Mouse (Mus musculus): ENCODE measurements around the gene Scnm1. TPM values are rescaled to one million over a fixed set of nuclear protein-coding genes. Genes with fewer than 3 reads are reported as not detected.

The Scnm1 gene
- total RNA-seq (2021): 10 to 100 TPM; 43.5 to 48.9 TPM
- long read RNA-seq, transcript Scnm1-201 (7 exons, 1,054 nt): major isoform, 5 of 10 reads
- long read RNA-seq, partial matches to known transcripts: 0 of 10 reads
- long read RNA-seq, other reads (novel, unspliced or antisense): 4 of 10 reads

- peak; percentile 90 to 95 for DNase-seq (ENCODE audit: low spot score in 2 of 2)
Measured at GRCm38 (mm10) chr3:95133680-95134101, at the start of gene Scnm1, which contains the start of gene Lysmd1. Scnm1 (minus strand) TSS chr3:95134011. Lysmd1 (plus strand) TSS chr3:95134088.

GRCm38 (mm10) chr3:95181841-95182240, 48.0 kb upstream of the Scnm1 start:
- DNase-seq (ENCODE audit: low spot score in 2 of 2): no peak

DNA sequence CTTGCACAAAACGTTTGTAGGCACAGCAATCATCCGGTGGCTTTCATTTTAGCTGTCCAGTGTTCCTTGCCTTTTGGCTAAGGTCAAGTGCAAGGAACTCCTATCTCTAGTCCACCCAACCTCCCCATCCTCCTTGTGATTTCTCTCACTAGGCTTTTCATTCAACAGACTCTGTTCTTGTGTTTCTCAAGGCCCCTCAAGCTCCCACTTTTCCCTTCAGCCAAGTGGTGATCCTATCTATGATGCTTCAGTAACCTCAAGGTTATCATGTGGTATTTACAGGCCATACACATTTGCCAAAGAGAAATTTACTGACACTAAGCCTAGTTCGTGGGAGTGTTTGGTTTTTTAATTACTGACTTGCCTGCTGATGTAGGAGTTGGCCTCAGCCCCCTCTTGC, 46.1 kb upstream of the Scnm1 start:
- no peak for DNase-seq (ENCODE audit: low spot score in 2 of 2)

DNA sequence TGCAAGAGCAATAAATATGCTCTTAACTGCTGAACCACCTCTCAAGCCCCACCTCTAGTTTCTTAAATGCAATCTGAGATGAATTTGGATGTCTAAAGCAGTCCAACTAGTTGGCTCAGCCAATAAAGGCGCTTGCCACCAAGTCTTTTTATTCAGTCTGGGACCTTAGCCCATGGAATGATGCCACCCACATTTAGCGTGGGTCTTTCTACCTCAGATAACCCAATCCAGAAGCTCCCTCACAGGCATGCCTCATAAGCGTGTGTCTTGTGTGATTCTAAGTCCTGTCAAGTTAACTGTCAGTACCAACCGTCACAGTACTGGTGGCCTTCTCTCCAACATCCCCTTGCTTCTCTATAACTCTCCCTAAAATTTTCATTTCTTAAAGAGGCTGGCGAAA, 45.1 kb upstream of the Scnm1 start:
- no peak for DNase-seq (ENCODE audit: low spot score in 2 of 2)

DNA sequence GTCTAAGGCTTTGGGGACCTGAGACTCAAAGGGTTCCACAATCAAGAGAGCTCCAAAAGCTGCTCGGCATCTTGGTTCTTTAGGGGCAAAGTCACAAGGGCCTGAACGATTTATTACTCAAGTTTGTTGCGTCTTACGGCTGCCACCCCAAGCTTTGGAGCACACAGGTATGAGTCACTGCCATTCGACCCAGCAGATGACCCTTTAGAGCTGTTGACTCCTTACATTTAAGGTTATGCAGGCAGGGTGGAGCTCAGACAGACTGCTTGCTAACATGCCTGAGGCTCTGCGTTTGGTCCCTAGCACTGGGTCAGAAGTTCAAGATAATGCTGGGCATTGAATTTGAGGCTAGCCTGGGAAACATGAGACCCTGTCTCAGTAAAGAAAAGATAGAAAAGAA, 43.8 kb upstream of the Scnm1 start:
- DNase-seq (ENCODE audit: low spot score in 2 of 2): no peak

GRCm38 (mm10) chr3:95176500-95176899, 42.7 kb upstream of the Scnm1 start:
- no peak for DNase-seq (ENCODE audit: low spot score in 2 of 2)

- peak; percentile 53 to 78 for DNase-seq (ENCODE audit: low spot score in 2 of 2)
Measured at GRCm38 (mm10) chr3:95174011-95174592, 40.3 kb upstream of the Scnm1 start.

GRCm38 (mm10) chr3:95173256-95173949, 39.6 kb upstream of the Scnm1 start:
- DNase-seq (ENCODE audit: low spot score in 2 of 2): no peak

DNA sequence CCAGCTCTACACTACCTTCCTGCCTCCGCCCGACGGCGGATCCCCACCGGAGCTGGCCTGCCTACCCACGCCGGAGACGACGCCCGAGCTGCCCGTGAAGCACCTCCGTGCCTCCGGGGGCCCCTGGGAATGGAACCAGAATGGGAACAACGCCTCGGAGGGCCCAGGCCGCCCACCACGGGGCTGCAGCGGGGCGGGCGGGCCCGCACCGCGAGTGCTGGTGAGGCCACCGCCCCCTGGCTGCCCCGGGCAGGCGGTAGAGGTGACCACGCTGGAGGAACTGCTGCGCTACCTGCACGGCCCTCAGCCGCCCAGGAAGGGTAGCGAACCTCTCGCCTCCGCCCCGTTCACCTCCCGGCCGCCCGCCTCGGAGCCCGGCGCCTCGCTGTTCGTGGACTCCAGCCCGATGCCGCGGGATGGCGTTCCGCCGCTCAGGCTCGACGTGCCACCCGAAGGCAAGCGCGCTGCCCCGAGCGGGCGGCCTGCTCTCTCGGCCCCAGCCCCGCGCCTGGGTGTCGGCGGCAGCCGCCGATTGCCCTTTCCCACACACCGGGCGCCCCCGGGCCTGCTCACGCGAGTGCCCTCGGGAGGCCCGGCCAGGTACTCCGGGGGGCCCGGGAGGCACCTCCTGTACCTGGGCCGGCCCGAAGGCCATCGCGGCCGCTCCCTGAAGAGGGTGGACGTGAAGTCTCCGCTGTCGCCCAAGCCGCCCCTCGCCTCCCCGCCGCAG, 38.9 kb upstream of the Scnm1 start:
- no peak for DNase-seq (ENCODE audit: low spot score in 2 of 2)

- DNase-seq (ENCODE audit: low spot score in 2 of 2): no peak
Measured at GRCm38 (mm10) chr3:95171105-95171504, 37.3 kb upstream of the Scnm1 start.

- no peak for DNase-seq (ENCODE audit: low spot score in 2 of 2)
Measured at GRCm38 (mm10) chr3:95169996-95170395, 36.2 kb upstream of the Scnm1 start.

DNA sequence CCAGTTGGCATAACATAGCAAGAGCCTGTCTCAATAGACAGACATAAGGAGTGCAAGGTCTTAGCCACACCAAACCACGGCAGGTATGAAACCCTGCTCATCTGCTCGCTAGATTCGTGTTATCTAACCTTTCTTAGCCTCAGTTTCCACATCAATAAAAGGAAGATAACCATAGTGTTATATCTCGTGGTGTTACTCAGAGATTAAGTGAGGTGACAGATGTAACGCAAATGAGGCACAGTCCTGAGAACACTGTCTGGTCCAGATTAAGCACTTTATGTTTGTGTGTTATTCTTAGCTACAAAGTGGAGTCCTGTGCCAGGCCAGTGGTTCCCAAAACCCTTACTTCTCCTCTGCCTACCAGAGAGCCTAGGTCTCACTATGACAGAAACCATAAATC, 31.0 kb upstream of the Scnm1 start:
- no peak for DNase-seq (ENCODE audit: low spot score in 2 of 2)

DNA sequence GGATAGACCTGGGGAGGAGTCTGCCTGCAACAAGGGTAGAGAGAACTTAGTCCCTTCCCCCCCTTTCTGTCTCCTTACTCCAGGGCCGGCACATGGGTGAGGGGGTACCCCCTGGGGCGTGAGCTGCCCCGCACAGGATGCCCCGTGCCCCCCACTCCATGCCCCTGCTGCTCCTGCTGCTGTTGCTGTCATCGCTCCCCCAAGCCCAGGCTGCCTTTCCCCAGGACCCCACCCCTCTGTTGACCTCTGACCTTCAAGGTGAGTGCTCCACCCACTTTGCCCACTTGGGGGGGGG, 30.4 kb upstream of the Scnm1 start:
- no peak for DNase-seq (ENCODE audit: low spot score in 2 of 2)

DNA sequence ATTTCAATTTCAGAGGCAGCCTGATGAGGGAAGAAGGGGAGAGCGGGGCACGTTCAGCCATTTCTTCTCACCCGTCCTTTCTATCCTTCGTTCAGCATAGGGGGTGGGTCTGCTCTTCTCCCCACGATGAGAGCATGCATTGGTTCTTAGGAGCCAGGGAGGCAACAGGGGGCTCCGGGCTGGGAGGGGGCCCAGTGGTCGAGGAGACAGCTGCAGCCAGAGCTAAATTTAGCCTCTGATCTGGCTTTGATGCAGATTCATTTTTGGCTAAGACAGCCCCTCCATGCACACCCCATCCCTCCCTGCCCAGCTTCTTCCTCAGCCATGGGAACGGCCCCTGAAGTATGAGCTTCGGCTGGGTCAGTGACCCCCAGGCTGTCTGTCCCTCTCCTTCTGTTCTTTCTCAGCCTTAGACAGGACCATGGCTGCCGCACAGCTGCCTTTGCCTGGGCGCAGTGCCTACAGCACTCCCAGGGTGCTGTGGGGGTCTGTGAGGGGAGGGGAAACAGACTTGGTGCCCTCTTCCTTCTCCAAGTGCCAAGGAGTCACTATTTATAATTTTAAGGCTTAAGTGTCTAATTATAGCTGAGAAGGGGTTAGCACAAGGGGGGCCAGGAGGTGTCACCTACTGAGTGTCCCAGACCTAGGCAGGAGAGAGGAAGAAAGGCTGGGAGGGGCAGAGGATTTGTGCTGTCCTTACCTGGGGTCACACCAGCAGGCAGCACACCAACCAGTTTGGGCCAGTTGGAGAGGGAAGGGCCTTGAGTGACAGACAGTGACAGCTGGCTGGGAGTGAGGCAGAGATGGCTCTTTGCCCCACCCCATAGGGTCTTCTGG, 29.8 kb upstream of the Scnm1 start:
- DNase-seq (ENCODE audit: low spot score in 2 of 2): no peak

DNA sequence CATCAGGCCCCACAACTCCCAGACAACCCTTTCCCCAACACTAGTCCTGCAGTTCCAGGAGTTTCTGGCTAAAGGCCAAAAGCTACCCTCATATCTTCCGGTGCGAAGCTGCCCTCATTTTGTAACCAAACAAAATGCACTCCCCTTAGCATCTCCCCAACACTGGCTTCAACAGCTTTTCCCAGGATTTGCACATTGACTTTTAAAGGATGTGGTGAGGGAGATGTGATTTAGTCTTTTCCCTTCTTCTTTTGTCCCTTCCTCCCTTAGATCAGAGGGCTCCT, 28.5 kb upstream of the Scnm1 start:
- no peak for DNase-seq (ENCODE audit: low spot score in 2 of 2)

GRCm38 (mm10) chr3:95161618-95162344, 28.0 kb upstream of the Scnm1 start:
- no peak for DNase-seq (ENCODE audit: low spot score in 2 of 2)

GRCm38 (mm10) chr3:95161041-95161551, 27.3 kb upstream of the Scnm1 start:
- DNase-seq (ENCODE audit: low spot score in 2 of 2): no peak

DNA sequence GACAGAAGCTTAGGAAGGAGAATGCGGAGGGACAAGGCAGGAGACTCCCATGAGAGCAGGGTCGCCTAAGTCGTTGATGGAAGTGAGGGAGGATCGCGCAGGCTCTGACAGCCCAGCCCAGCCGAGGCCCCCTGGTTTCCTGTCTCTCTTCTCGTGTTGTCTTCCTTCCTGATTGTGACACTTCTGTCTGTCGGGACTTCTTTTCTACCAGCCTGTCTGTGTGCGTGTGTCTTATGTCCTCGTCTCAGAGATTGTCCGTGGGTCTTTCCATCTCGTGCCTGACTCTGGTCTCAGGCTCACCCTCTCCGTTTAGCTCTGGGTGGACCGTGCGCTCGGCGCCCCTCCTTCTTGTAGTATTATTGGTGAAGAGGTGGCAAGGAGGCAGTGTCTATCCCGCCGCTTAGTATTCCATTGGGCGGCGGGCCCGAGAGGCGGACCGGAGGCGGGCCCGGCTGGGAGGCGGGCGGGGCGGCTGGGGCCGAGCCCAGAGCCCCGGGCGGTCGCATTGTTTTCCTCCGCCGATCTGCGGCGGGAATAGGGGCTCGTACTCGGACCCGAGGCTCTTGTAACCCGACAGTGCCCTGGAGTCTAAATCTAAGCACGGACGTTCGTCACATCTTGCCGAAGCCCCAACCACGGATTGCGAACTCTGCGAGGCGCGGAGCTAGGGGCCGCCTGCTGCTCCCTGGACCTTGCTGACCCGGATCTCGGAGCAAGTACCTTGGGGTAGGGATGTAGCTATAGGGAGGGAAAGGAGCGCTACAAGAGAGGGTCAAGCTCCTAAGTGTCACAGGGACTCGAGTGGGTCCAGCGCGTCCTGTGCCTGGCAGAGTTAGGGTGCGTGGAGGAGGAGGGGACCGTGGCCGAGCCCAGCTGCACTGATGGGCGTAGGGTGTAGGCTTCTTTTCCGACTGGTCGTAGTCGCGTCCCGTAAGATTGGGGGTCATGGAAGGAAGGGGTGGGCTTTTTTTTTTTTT, 26.5 kb upstream of the Scnm1 start, which contains the start of gene Sema6c:
Gene Sema6c, plus strand, starts transcription at position 471 of the 977 bp plus-strand sequence.
- DNase-seq (ENCODE audit: low spot score in 2 of 2): peak; percentile 84 to 91

GRCm38 (mm10) chr3:95159511-95159986, 25.7 kb upstream of the Scnm1 start:
- no peak for DNase-seq (ENCODE audit: low spot score in 2 of 2)

Measured in layer of hippocampus, adult 18-20 months (tissue).